Mouse (Mus musculus) kidney, embryonic 14.5 days (tissue): ENCODE results near the gene Dnm1. TPM values are rescaled to one million over a fixed set of nuclear protein-coding genes. Genes with fewer than 3 reads are reported as not detected.

ENCODE experiments used
- ATAC-seq: fragments of 200-750 bp; cut with Nextera tagmentation; 2 replicates; pipeline ENCODE4 v1.8.0; 2017; ENCODE audit warnings: moderate number of reproducible peaks, mild to moderate bottlenecking, moderate TSS enrichment, moderate library complexity; ENCODE audit not compliant: low FRiP score, low TSS enrichment
- H3K27ac ChIP-seq: fragments of 300-500 bp; sonication (generic); 2 replicates; pipeline ENCODE4 v1.5.1; 2014; ENCODE audit warnings: low read depth, mild to moderate bottlenecking, low read length, moderate library complexity, mixed read lengths
- H3K27me3 ChIP-seq: fragments of 300-500 bp; sonication (generic); 2 replicates; pipeline ENCODE4 v1.6.1; 2014; ENCODE audit warnings: mild to moderate bottlenecking, low read length; ENCODE audit not compliant: control insufficient read depth, insufficient read depth
- H3K36me3 ChIP-seq: fragments of 300-500 bp; sonication (generic); 2 replicates; pipeline ENCODE4 v1.6.1; 2014; ENCODE audit warnings: low read length, mixed read lengths; ENCODE audit not compliant: control insufficient read depth, insufficient read depth
- H3K4me1 ChIP-seq: fragments of 300-500 bp; sonication (generic); 2 replicates; pipeline ENCODE4 v1.6.1; 2014; ENCODE audit warnings: low read length, mixed read lengths; ENCODE audit not compliant: control insufficient read depth, insufficient read depth
- H3K4me2 ChIP-seq: fragments of 300-500 bp; sonication (generic); replicated peaks from 2 replicates; pipeline ENCODE4 v1.6.1; 2014; ENCODE audit warnings: low read depth, mild to moderate bottlenecking, low read length
- H3K4me3 ChIP-seq: fragments of 300-500 bp; sonication (generic); 2 replicates; pipeline ENCODE4 v1.5.1; 2014; ENCODE audit warnings: mild to moderate bottlenecking, low read length
- H3K9ac ChIP-seq: fragments of 300-500 bp; sonication (generic); 2 replicates; pipeline ENCODE4 v1.6.1; 2014; ENCODE audit warnings: low read depth, mild to moderate bottlenecking, low read length, moderate library complexity
- H3K9me3 ChIP-seq: fragments of 300-500 bp; sonication (generic); 2 replicates; pipeline ENCODE4 v1.6.1; 2016; ENCODE audit warnings: low read length; ENCODE audit not compliant: control insufficient read depth
- WGBS: fragments of 180-500 bp; shearing (Covaris S2); extraction: QIAGEN DNeasy Blood & Tissue Kit; methylation state at CpG from one replicate; pipeline ENCODE4 v1.1.7; 2014; 5-methylcytosine and 5-hydroxymethylcytosine counted together
- polyA plus RNA-seq: library from polyadenylated mRNA; unstranded; fragments of >200 nt; fragmentation: Nextera tagmentation; extraction: Ambion mirVana; gene quantifications from 2 replicates; pipeline ENCODE4 v1.2.1, GENCODE M21; 2014

The Dnm1 gene
- 8.4 and 11.5 TPM in 2 replicates for polyA plus RNA-seq

- Histone ChIP-seq H3K4me3 (peak within 1 kb of the TSS; percentile 61), H3K36me3 (no peaks in the 10 kb centered on the region), H3K9ac (peak within 1 kb of the TSS; percentile 66), H3K27ac (no peak within 1 kb of the TSS), H3K27me3 (no peaks in the 10 kb centered on the region), H3K9me3 (no peaks in the 10 kb centered on the region), H3K4me1 (peaks cover 13% of the 10 kb centered on the region), H3K4me2 (peak within 1 kb of the TSS; percentile 95)
- WGBS: under 1% methylated on average over 63 of the region's 63 CpGs
- ATAC-seq: peak; percentile 62
These were observed at the start of gene Dnm1 for GRCm38 (mm10) chr2:32353007-32353542. Gene Dnm1 (minus strand): TSS chr2:32353338.

GRCm38 (mm10) chr2:32396695-32397094 lies 43.6 kb upstream of the Dnm1 start:
- WGBS: 0% methylated on average over 15 of the region's 15 CpGs
- Histone ChIP-seq H3K36me3 (peaks cover 12% of the 10 kb centered on the region), H3K4me3 (peak overlapping the region; percentile 74), H3K9me3 (no peaks in the 10 kb centered on the region; the same call in 1 of the 2 replicates), H3K27ac (peak overlapping the region; percentile 93; the same call in 1 of the 2 replicates), H3K27me3 (no peaks in the 10 kb centered on the region), H3K4me1 (peaks cover 9% of the 10 kb centered on the region), H3K4me2 (peak overlapping the region; percentile 70), H3K9ac (peak overlapping the region; percentile 69)
- no peak for ATAC-seq

GRCm38 (mm10) chr2:32395946-32396621 lies 42.9 kb upstream of the Dnm1 start:
- Histone ChIP-seq H3K9ac (peak overlapping the region; percentile 69), H3K9me3 (no peaks in the 10 kb centered on the region; the same call in 1 of the 2 replicates), H3K4me2 (peak overlapping the region; percentile 70), H3K36me3 (peaks cover 6% of the 10 kb centered on the region), H3K4me1 (peaks cover 9% of the 10 kb centered on the region), H3K4me3 (peak overlapping the region; percentile 74), H3K27ac (peak overlapping the region; percentile 93), H3K27me3 (no peaks in the 10 kb centered on the region)
- under 1% methylated on average over 59 of the region's 59 CpGs for whole genome bisulfite sequencing
- peak; percentile 95 for ATAC-seq

GRCm38 (mm10) chr2:32395484-32395945 lies 42.4 kb upstream of the Dnm1 start, which contains the start of gene Ptges2:
Gene Ptges2 (plus strand): TSS chr2:32395896.
- peaks cover under 1% of the 10 kb centered on the region; the same call in 1 of the 2 replicates for H3K36me3 ChIP-seq
- peak; percentile 90 for ATAC-seq
- H3K4me1 ChIP-seq: peaks cover 9% of the 10 kb centered on the region
- H3K27me3 ChIP-seq: no peaks in the 10 kb centered on the region
- H3K9me3 ChIP-seq: no peaks in the 10 kb centered on the region; the same call in 1 of the 2 replicates
- peak within 1 kb of the TSS; percentile 69 for H3K9ac ChIP-seq
- peak within 1 kb of the TSS; percentile 70 for H3K4me2 ChIP-seq
- WGBS: under 1% methylated on average over 31 of the region's 31 CpGs
- H3K27ac ChIP-seq: peak within 1 kb of the TSS; percentile 93
- peak within 1 kb of the TSS; percentile 74 for H3K4me3 ChIP-seq

GRCm38 (mm10) chr2:32394973-32395372 lies 41.8 kb upstream of the Dnm1 start:
- H3K9me3 ChIP-seq: no peaks in the 10 kb centered on the region; the same call in 1 of the 2 replicates
- peaks cover 9% of the 10 kb centered on the region for H3K4me1 ChIP-seq
- no peak for ATAC-seq
- WGBS: 5% methylated on average over 8 of the region's 8 CpGs
- H3K27me3 ChIP-seq: no peaks in the 10 kb centered on the region
- H3K4me3 ChIP-seq: peak overlapping the region; percentile 74
- no peaks in the 10 kb centered on the region for H3K36me3 ChIP-seq
- H3K9ac ChIP-seq: peak overlapping the region; percentile 69
- peak overlapping the region; percentile 93 for H3K27ac ChIP-seq
- peak overlapping the region; percentile 70 for H3K4me2 ChIP-seq

GRCm38 (mm10) chr2:32392063-32392462 lies 38.9 kb upstream of the Dnm1 start:
- Histone ChIP-seq H3K9me3 (no peaks in the 10 kb centered on the region; the same call in 1 of the 2 replicates), H3K27me3 (no peaks in the 10 kb centered on the region), H3K4me1 (peaks cover 3% of the 10 kb centered on the region), H3K4me2 (no peak overlapping the region), H3K4me3 (no peak overlapping the region), H3K36me3 (no peaks in the 10 kb centered on the region), H3K27ac (no peak overlapping the region), H3K9ac (no peak overlapping the region)
- ATAC-seq: no peak
- 84% methylated on average over 5 of the region's 5 CpGs for WGBS

- Histone ChIP-seq H3K27me3 (no peaks in the 10 kb centered on the region), H3K36me3 (no peaks in the 10 kb centered on the region), H3K9me3 (no peaks in the 10 kb centered on the region; the same call in 1 of the 2 replicates), H3K4me3 (no peak overlapping the region), H3K27ac (no peak overlapping the region), H3K9ac (no peak overlapping the region), H3K4me1 (no peaks in the 10 kb centered on the region), H3K4me2 (no peak overlapping the region)
- WGBS: 68% methylated on average over 8 of the region's 8 CpGs
- no peak for ATAC-seq
These were observed 37.7 kb upstream of the Dnm1 start for GRCm38 (mm10) chr2:32390871-32391270.

- H3K9ac ChIP-seq: no peak overlapping the region
- no peak for ATAC-seq
- no peaks in the 10 kb centered on the region for H3K36me3 ChIP-seq
- no peak overlapping the region for H3K27ac ChIP-seq
- H3K27me3 ChIP-seq: no peaks in the 10 kb centered on the region
- 72% methylated on average over 2 of the region's 2 CpGs for WGBS
- no peaks in the 10 kb centered on the region; the same call in 1 of the 2 replicates for H3K9me3 ChIP-seq
- no peaks in the 10 kb centered on the region for H3K4me1 ChIP-seq
- H3K4me3 ChIP-seq: no peak overlapping the region
- no peak overlapping the region for H3K4me2 ChIP-seq
These were observed 36.0 kb upstream of the Dnm1 start for GRCm38 (mm10) chr2:32389157-32389556.
